Mouse (Mus musculus): Measurements from ENCODE around the gene Ap1s3.
A peak's percentile ranks its signal among the peaks of the same experiment; 100 is the strongest.

The Ap1s3 gene

GRCm38 (mm10) chr1:79659598-79659997 is 12.2 kb downstream of the Ap1s3 start:
- DNase-seq: peak; percentile 36

GRCm38 (mm10) chr1:79657411-79657810 is 14.4 kb downstream of the Ap1s3 start:
- DNase-seq: no peak

GRCm38 (mm10) chr1:79655819-79656555 is 15.8 kb downstream of the Ap1s3 start:
- DNase-seq: peak; percentile 60

GRCm38 (mm10) chr1:79654948-79655347 is 16.8 kb downstream of the Ap1s3 start:
- peak; percentile 11 for DNase-seq

- DNase-seq: no peak
Measured at GRCm38 (mm10) chr1:79643411-79644110, 28.2 kb downstream of the Ap1s3 start.

GRCm38 (mm10) chr1:79642680-79643079 is 29.1 kb downstream of the Ap1s3 start:
- DNase-seq: no peak

- peak; percentile 84 for DNase-seq
Measured at GRCm38 (mm10) chr1:79641355-79641754, 30.4 kb downstream of the Ap1s3 start.

- DNase-seq: peak; percentile 73
Measured at GRCm38 (mm10) chr1:79640151-79640550, 31.6 kb downstream of the Ap1s3 start.

- peak; percentile 16 for DNase-seq
Measured at GRCm38 (mm10) chr1:79639683-79640082, 32.1 kb downstream of the Ap1s3 start.

- DNase-seq: peak; percentile 67
Measured at GRCm38 (mm10) chr1:79639107-79639506, 32.7 kb downstream of the Ap1s3 start.

GRCm38 (mm10) chr1:79637768-79638167 is 34.0 kb downstream of the Ap1s3 start:
- DNase-seq: peak; percentile 60

GRCm38 (mm10) chr1:79631521-79631920 is 40.3 kb downstream of the Ap1s3 start:
- DNase-seq: peak; percentile 95

GRCm38 (mm10) chr1:79629726-79630125 is 42.0 kb downstream of the Ap1s3 start:
- no peak for DNase-seq

GRCm38 (mm10) chr1:79626140-79626539 is 45.6 kb downstream of the Ap1s3 start:
- no peak for DNase-seq

- peak; percentile 4 for DNase-seq
Measured at GRCm38 (mm10) chr1:79619434-79619833, 52.3 kb downstream of the Ap1s3 start.

GRCm38 (mm10) chr1:79616492-79616891 is 55.3 kb downstream of the Ap1s3 start:
- peak; percentile 27 for DNase-seq

GRCm38 (mm10) chr1:79614456-79614855 is 57.3 kb downstream of the Ap1s3 start:
- peak; percentile 28 for DNase-seq

- DNase-seq: peak; percentile 42
Measured at GRCm38 (mm10) chr1:79611271-79611670, 60.5 kb downstream of the Ap1s3 start.

- peak; percentile 14 for DNase-seq
Measured at GRCm38 (mm10) chr1:79608856-79609255, 62.9 kb downstream of the Ap1s3 start.

- DNase-seq: peak; percentile 6
Measured at GRCm38 (mm10) chr1:79602500-79602899, 69.3 kb downstream of the Ap1s3 start.

- DNase-seq: peak; percentile 67
Measured at GRCm38 (mm10) chr1:79598385-79599178, 73.2 kb downstream of the Ap1s3 start.

GRCm38 (mm10) chr1:79592721-79593277 is 79.0 kb downstream of the Ap1s3 start:
- no peak for DNase-seq

- DNase-seq: no peak
Measured at GRCm38 (mm10) chr1:79591091-79591490, 80.7 kb downstream of the Ap1s3 start.

Measured in heart, adult 11 months (tissue).